ENCODE assay signal across 8 mouse cellular contexts in genomic region chr7:24610144-24610878, GRCm38 (mm10). TPM values are rescaled to one million over a fixed set of nuclear protein-coding genes. Genes with fewer than 3 reads are reported as not detected.
DNase-seq lines count a peak whose midpoint lies in the region; ATAC-seq lines count a peak whose summit lies in the region.

TSS of gene Phldb3 (plus strand) at chr7:24610763.

- intact Hi-C loops in heart, postnatal 14 days (cut with DNase I) = no loop called here
- intact Hi-C loops in left cerebral cortex, postnatal 25 days (cut with DNase I) = no loop called here

- H3K27me3 ChIP-seq in heart, embryonic 12.5 days (replicated peaks) = peaks cover 62% of the 10 kb centered on the region
- peaks cover 39% of the 10 kb centered on the region for H3K27me3 ChIP-seq in embryonic facial prominence, embryonic 15.5 days
- peaks cover 31% of the 10 kb centered on the region for H3K27me3 ChIP-seq in lung, embryonic 16.5 days (ENCODE audit: control insufficient read depth, insufficient read depth, low read depth, low read length)

- peak within 1 kb of the TSS; percentile 72 for H3K4me2 ChIP-seq in heart, embryonic 12.5 days
- H3K4me2 ChIP-seq in embryonic facial prominence, embryonic 15.5 days (replicated peaks) = peak within 1 kb of the TSS; percentile 75
- H3K4me2 ChIP-seq in lung, embryonic 16.5 days (ENCODE audit: low read depth, low read length) = peak within 1 kb of the TSS; percentile 88

- ATAC-seq in heart, embryonic 12.5 days (ENCODE audit: insufficient number of reproducible peaks, low FRiP score) = peak; percentile 24
- peak; percentile 58 for ATAC-seq in embryonic facial prominence, embryonic 15.5 days (ENCODE audit: insufficient number of reproducible peaks, low FRiP score, low TSS enrichment, low read depth)
- ATAC-seq in lung, embryonic 16.5 days (ENCODE audit: low read depth) = peak; percentile 56
- no peak for ATAC-seq in neutrophil, adult 5-6 weeks (ENCODE audit: extremely low read depth, insufficient number of reproducible peaks, low FRiP score, poor library complexity, severe bottlenecking)

- peaks cover 4% of the 10 kb centered on the region; the same call in 1 of the 2 replicates for H3K9me3 ChIP-seq in heart, embryonic 12.5 days (replicated peaks)
- H3K9me3 ChIP-seq in embryonic facial prominence, embryonic 15.5 days (replicated peaks) = no peaks in the 10 kb centered on the region
- H3K9me3 ChIP-seq in lung, embryonic 16.5 days (ENCODE audit: control insufficient read depth, low read length) = no peaks in the 10 kb centered on the region

- peaks cover 23% of the 10 kb centered on the region for H3K4me1 ChIP-seq in heart, embryonic 12.5 days (replicated peaks)
- peaks cover 32% of the 10 kb centered on the region for H3K4me1 ChIP-seq in embryonic facial prominence, embryonic 15.5 days
- H3K4me1 ChIP-seq in lung, embryonic 16.5 days (replicated peaks; ENCODE audit: control insufficient read depth, insufficient read depth, low read length) = peaks cover 9% of the 10 kb centered on the region

- H3K36me3 ChIP-seq in heart, embryonic 12.5 days = no peaks in the 10 kb centered on the region
- H3K36me3 ChIP-seq in embryonic facial prominence, embryonic 15.5 days = no peaks in the 10 kb centered on the region
- no peaks in the 10 kb centered on the region for H3K36me3 ChIP-seq in lung, embryonic 16.5 days (ENCODE audit: control insufficient read depth, insufficient read depth, low read length)

- DNase-seq in heart, postnatal 14 days = no peak
- peak; percentile 41 to 56 for DNase-seq in kidney, adult 8-10 months
- DNase-seq in left cerebral cortex, postnatal 25 days (ENCODE audit: low spot score in 2 of 2) = no peak
- no peak for DNase-seq in frontal cortex, adult 2 months (ENCODE audit: extremely low spot score in 1 of 2, low spot score in 1 of 2)

- no peak within 1 kb of the TSS for H3K27ac ChIP-seq in heart, embryonic 12.5 days (ENCODE audit: poor library complexity, severe bottlenecking)
- peak within 1 kb of the TSS; percentile 74 for H3K27ac ChIP-seq in embryonic facial prominence, embryonic 15.5 days (replicated peaks)
- peak within 1 kb of the TSS; percentile 51 for H3K27ac ChIP-seq in lung, embryonic 16.5 days (ENCODE audit: low read length)

- H3K4me3 ChIP-seq in heart, embryonic 12.5 days = peak within 1 kb of the TSS; percentile 48
- peak within 1 kb of the TSS; percentile 52 for H3K4me3 ChIP-seq in embryonic facial prominence, embryonic 15.5 days (replicated peaks)
- H3K4me3 ChIP-seq in lung, embryonic 16.5 days (ENCODE audit: low read length) = peak within 1 kb of the TSS; percentile 59

- 4% methylated on average over 23 of the region's 27 CpGs for WGBS in heart, embryonic 12.5 days
- WGBS in embryonic facial prominence, embryonic 15.5 days = 4% methylated on average over 25 of the region's 27 CpGs
- WGBS in lung, embryonic 16.5 days = 5% methylated on average over 27 of the region's 27 CpGs

- H3K9ac ChIP-seq in heart, embryonic 12.5 days = 0 out of 2 replicates have a peak within 1 kb of the TSS, but pooled peaks have one; percentile 32
- H3K9ac ChIP-seq in embryonic facial prominence, embryonic 15.5 days = peak within 1 kb of the TSS; percentile 31
- peak within 1 kb of the TSS; percentile 66 for H3K9ac ChIP-seq in lung, embryonic 16.5 days (ENCODE audit: low read length)

RNA-seq across cellular contexts. Expression of gene Phldb3, which starts in this region (rescaled TPM):
- polyA plus RNA-seq in heart, embryonic 12.5 days (2016; fragmentation: Nextera tagmentation; extraction: Ambion mirVana) = not detected in 2 replicates
- under 1 TPM; 0.51 to 0.55 TPM for total RNA-seq in heart, postnatal 14 days (2021)
- polyA plus RNA-seq in embryonic facial prominence, embryonic 15.5 days (2015; fragmentation: Nextera tagmentation; extraction: Ambion mirVana) = 1.1 and 1.4 TPM in 2 replicates
- 0.15 and 0.21 TPM in 2 replicates for polyA plus RNA-seq in lung, embryonic 16.5 days (2015; fragmentation: Nextera tagmentation; extraction: Ambion mirVana)
- total RNA-seq in neutrophil, adult 5-6 weeks (2017) = 13.7 and 13.9 TPM in 2 replicates
- under 1 TPM; 0.16 to 0.27 TPM for total RNA-seq in left cerebral cortex, postnatal 25 days (2021)
- 0.08 and 0.12 TPM in 2 replicates for polyA plus RNA-seq in frontal cortex, adult 2 months (2012; rRNA removed)

Comparison
In these comparisons a context has a peak if more than half of its experiments do, and no peak if none do; other contexts are left out.
1. Peak in ATAC-seq, H3K4me3 ChIP-seq, H3K9ac ChIP-seq and H3K4me2 ChIP-seq in heart, embryonic 12.5 days; RNA of the gene not detected or under 1 TPM.
2. Peak in ATAC-seq, H3K4me3 ChIP-seq, H3K27ac ChIP-seq, H3K9ac ChIP-seq and H3K4me2 ChIP-seq in lung, embryonic 16.5 days; RNA of the gene not detected or under 1 TPM.
3. DNase-seq: peak in kidney, adult 8-10 months (2 of 2); none in heart, postnatal 14 days (0 of 2), left cerebral cortex, postnatal 25 days (0 of 2) and frontal cortex, adult 2 months (0 of 2).
4. Peak in every context shown above with its lines, with median percentiles within 50 percentile points of each other: H3K4me2 ChIP-seq, H3K4me3 ChIP-seq and H3K9ac ChIP-seq.